Mouse (Mus musculus) adrenal gland, postnatal 0 days (tissue): ENCODE results near the gene Arhgef15. TPM values are rescaled to one million over a fixed set of nuclear protein-coding genes. Genes with fewer than 3 reads are reported as not detected.

Experiments
- microRNA-seq: library from miRNA; unstranded; fragments of <30 nt; microRNA quantifications from one replicate; pipeline ENCODE4, GENCODE M21; 2016; ENCODE audit warnings: borderline replicate concordance; ENCODE audit not compliant: insufficient number of aligned reads
- polyA plus RNA-seq: library from polyadenylated mRNA; unstranded; fragments of >200 nt; fragmentation: Nextera tagmentation; extraction: Ambion mirVana; gene quantifications from 2 replicates; pipeline ENCODE4 v1.2.1, GENCODE M21; 2015

The Arhgef15 gene
- polyA plus RNA-seq = 7.0 and 8.7 TPM in 2 replicates

GRCm38 (mm10) chr11:68957308-68957707 lies at the start of gene Arhgef15:
Gene Arhgef15 (minus strand): TSS chr11:68957480.

GRCm38 (mm10) chr11:68975085-68975484 lies 17.8 kb upstream of the Arhgef15 start, which contains the start of gene Rangrf:
Gene Rangrf (minus strand): TSS chr11:68975185.

GRCm38 (mm10) chr11:68967337-68968282 lies 10.3 kb upstream of the Arhgef15 start, which contains the start of gene Slc25a35:
Gene Slc25a35 (plus strand): TSS chr11:68968131.

GRCm38 (mm10) chr11:68926981-68927380 lies 30.3 kb downstream of the Arhgef15 start, which contains the start of gene Odf4:
Gene Odf4 (minus strand): TSS chr11:68927081.

GRCm38 (mm10) chr11:68901351-68902046 lies 55.8 kb downstream of the Arhgef15 start, which contains the start of gene Rpl26:
Gene Rpl26 (plus strand): TSS chr11:68901583.

Small RNA genes lying within 50 kb of the gene (microRNA-seq; reads per million reads assigned to microRNA genes)
- 2.8 reads per million for gene Mir3062

Other genes starting within 250 kb of the Arhgef15 start
- gene Ndel1, start 85.6 kb downstream of the Arhgef15 start, polyA plus RNA-seq = 68.6 and 71.4 TPM in 2 replicates
- 0.22 TPM in 1 of 2 replicates, not detected in the other for gene Rnf222, start 68.9 kb downstream of the Arhgef15 start, polyA plus RNA-seq
- gene Rpl26, start 55.9 kb downstream of the Arhgef15 start, polyA plus RNA-seq = 1,250 and 2,091 TPM in 2 replicates
- 0.13 and 0.15 TPM in 2 replicates for gene Odf4, start 30.4 kb downstream of the Arhgef15 start, polyA plus RNA-seq
- 2.5 and 5.0 TPM in 2 replicates for gene Slc25a35, start 10.7 kb upstream of the Arhgef15 start, polyA plus RNA-seq
- 24.9 and 32.6 TPM in 2 replicates for gene Rangrf, start 17.7 kb upstream of the Arhgef15 start, polyA plus RNA-seq
- 8.3 and 12.5 TPM in 2 replicates for gene Pfas, start 51.0 kb upstream of the Arhgef15 start, polyA plus RNA-seq
- 18.7 and 25.1 TPM in 2 replicates for gene Ctc1, start 58.4 kb upstream of the Arhgef15 start, polyA plus RNA-seq
- 23.5 and 29.1 TPM in 2 replicates for gene Aurkb, start 88.2 kb upstream of the Arhgef15 start, polyA plus RNA-seq
- gene Borcs6, start 102.2 kb upstream of the Arhgef15 start, polyA plus RNA-seq = 21.4 and 27.3 TPM in 2 replicates
- 58.1 and 62.5 TPM in 2 replicates for gene Tmem107, start 113.3 kb upstream of the Arhgef15 start, polyA plus RNA-seq
- 124 and 125 TPM in 2 replicates for gene Vamp2, start 131.0 kb upstream of the Arhgef15 start, polyA plus RNA-seq
- gene Per1, start 137.7 kb upstream of the Arhgef15 start, polyA plus RNA-seq = 17.0 and 26.6 TPM in 2 replicates
- 0.35 and 0.50 TPM in 2 replicates for gene Hes7, start 162.9 kb upstream of the Arhgef15 start, polyA plus RNA-seq
- 0.25 and 1.0 TPM in 2 replicates for gene 9130213A22Rik, start 165.1 kb upstream of the Arhgef15 start, polyA plus RNA-seq
- 1.1 and 2.0 TPM in 2 replicates for gene Aloxe3, start 168.4 kb upstream of the Arhgef15 start, polyA plus RNA-seq
- gene Alox12b, start 199.5 kb upstream of the Arhgef15 start, polyA plus RNA-seq = 0.77 TPM in 1 of 2 replicates, not detected in the other
- 0.08 TPM in 1 of 2 replicates, not detected in the other for gene Alox8, start 240.4 kb upstream of the Arhgef15 start, polyA plus RNA-seq